Mouse (Mus musculus): Measurements from ENCODE around the gene Glul. TPM values are rescaled to one million over a fixed set of nuclear protein-coding genes. Genes with fewer than 3 reads are reported as not detected.

The Glul gene
- polyA plus RNA-seq, 1 experiment: 115 TPM

DNA sequence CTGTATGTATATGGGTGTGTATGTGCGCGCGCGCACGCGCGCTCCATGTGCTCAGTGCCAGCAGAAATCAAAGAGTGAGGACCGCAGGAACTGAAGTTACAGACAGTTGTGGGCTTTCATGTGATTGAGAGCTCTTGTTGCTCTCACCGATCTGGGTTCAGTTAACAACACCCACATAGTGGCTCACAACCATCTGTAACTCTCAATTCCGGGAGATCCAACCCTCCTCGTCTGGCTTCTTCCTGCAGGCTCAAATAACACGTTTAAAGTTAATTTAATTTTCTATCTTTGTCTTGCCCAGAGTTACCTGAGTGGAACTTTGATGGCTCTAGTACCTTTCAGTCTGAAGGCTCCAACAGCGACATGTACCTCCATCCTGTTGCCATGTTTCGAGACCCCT lies 4.5 kb downstream of the Glul start:
- no peak for TF ChIP-seq CTCF (IDR thresholded peaks at IDR 0.05; ENCODE audit: control insufficient read depth, insufficient read depth, low read length)
- TF ChIP-seq POLR2A (IDR thresholded peaks at IDR 0.05; ENCODE audit: borderline replicate concordance, control insufficient read depth, low read depth, low read length): no peak
- WGBS: 94% methylated on average over 14 of the region's 14 CpGs
- no peak overlapping the region for H3K4me3 ChIP-seq (replicated peaks; ENCODE audit: control insufficient read depth, low read depth, low read length)
- no peaks in the 10 kb centered on the region for H3K4me1 ChIP-seq (ENCODE audit: control insufficient read depth, insufficient read depth, low read length)
- no peak overlapping the region for H3K27ac ChIP-seq (ENCODE audit: control insufficient read depth, insufficient read depth, low read depth, low read length, poor library complexity)

DNA sequence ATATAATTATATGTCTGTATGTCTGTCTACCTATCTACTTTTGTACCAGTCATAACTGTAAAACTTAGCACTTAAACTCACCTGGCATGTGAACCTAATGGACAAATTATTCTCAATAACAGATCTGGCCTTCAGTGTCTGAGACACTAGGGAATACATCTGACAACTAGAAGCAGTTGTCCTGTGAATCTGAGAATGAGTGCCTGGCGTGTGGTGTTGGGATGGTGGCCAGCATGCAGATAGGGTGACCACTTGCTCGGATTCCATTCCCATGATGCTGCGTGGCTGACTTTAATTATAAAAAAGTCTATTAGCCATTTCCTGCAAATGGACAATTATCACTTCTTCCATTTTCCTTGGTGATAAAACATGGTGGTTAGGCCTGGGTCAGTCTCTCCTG lies 6.1 kb downstream of the Glul start:
- 94% methylated on average over 3 of the region's 3 CpGs for WGBS
- Histone ChIP-seq H3K4me1 (ENCODE audit: control insufficient read depth, insufficient read depth, low read length) (peaks cover 2% of the 10 kb centered on the region; the same call in 1 of the 2 replicates), H3K27ac (ENCODE audit: control insufficient read depth, insufficient read depth, low read depth, low read length, poor library complexity) (no peak overlapping the region), H3K4me3 (replicated peaks; ENCODE audit: control insufficient read depth, low read depth, low read length) (no peak overlapping the region)
- TF ChIP-seq POLR2A (IDR thresholded peaks at IDR 0.05; ENCODE audit: borderline replicate concordance, control insufficient read depth, low read depth, low read length) (no peak), CTCF (IDR thresholded peaks at IDR 0.05; ENCODE audit: control insufficient read depth, insufficient read depth, low read length) (no peak)

GRCm38 (mm10) chr1:153908208-153908607 lies 8.5 kb downstream of the Glul start:
- Histone ChIP-seq H3K4me3 (replicated peaks; ENCODE audit: control insufficient read depth, low read depth, low read length) (no peak overlapping the region), H3K4me1 (ENCODE audit: control insufficient read depth, insufficient read depth, low read length) (peaks cover 2% of the 10 kb centered on the region; the same call in 1 of the 2 replicates), H3K27ac (ENCODE audit: control insufficient read depth, insufficient read depth, low read depth, low read length, poor library complexity) (no peak overlapping the region)
- 48% methylated on average over 6 of the region's 6 CpGs for WGBS
- TF ChIP-seq CTCF (IDR thresholded peaks at IDR 0.05; ENCODE audit: control insufficient read depth, insufficient read depth, low read length): no peak
- no peak for TF ChIP-seq POLR2A (IDR thresholded peaks at IDR 0.05; ENCODE audit: borderline replicate concordance, control insufficient read depth, low read depth, low read length)

- WGBS: 70% methylated on average over 4 of the region's 4 CpGs
- Histone ChIP-seq H3K4me1 (ENCODE audit: control insufficient read depth, insufficient read depth, low read length) (peaks cover 2% of the 10 kb centered on the region), H3K4me3 (replicated peaks; ENCODE audit: control insufficient read depth, low read depth, low read length) (no peak overlapping the region), H3K27ac (ENCODE audit: control insufficient read depth, insufficient read depth, low read depth, low read length, poor library complexity) (no peak overlapping the region)
- no peak for TF ChIP-seq POLR2A (IDR thresholded peaks at IDR 0.05; ENCODE audit: borderline replicate concordance, control insufficient read depth, low read depth, low read length)
Measured at GRCm38 (mm10) chr1:153908741-153909140, 9.0 kb downstream of the Glul start.

DNA sequence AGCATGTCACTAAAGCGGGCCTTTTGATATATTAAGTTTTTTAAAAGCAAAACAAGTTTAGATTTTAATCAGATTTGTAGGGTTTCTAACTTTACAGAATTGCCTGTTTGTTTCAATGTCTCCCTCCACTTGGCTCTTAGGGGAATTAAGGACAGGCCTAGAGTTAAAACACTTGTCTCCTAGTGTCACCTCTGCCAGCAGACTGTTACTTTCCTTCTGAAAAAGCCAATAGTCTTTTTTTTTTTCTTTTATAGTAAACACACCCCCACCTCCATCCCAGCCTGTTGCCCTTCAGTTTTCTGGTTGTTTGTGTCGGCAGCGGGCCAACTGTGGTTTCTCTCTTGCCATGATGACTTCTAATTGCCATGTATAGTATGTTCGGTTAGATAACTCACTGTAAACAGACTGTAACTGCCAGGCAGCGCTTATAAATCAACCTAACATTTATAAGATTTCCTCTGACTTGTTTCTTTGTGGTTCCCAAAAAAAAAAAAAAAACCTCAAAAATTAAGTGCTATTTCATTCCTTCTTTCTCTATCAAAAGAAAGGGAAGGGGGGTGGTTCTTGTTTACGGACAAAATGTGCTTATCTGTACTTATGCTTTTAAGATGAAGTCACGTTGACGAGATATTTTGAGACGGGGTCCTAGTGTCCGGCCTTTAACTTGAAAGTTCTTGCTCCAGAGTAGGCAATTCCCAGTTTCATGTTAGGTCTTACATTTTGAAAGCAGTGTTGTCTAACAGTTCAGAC lies 9.6 kb downstream of the Glul start:
- Histone ChIP-seq H3K4me3 (replicated peaks; ENCODE audit: control insufficient read depth, low read depth, low read length) (no peak overlapping the region), H3K27ac (ENCODE audit: control insufficient read depth, insufficient read depth, low read depth, low read length, poor library complexity) (peak overlapping the region; percentile 30; the same call in 1 of the 2 replicates), H3K4me1 (ENCODE audit: control insufficient read depth, insufficient read depth, low read length) (peaks cover 3% of the 10 kb centered on the region)
- TF ChIP-seq CTCF (IDR thresholded peaks at IDR 0.05; ENCODE audit: control insufficient read depth, insufficient read depth, low read length) (no peak), POLR2A (IDR thresholded peaks at IDR 0.05; ENCODE audit: borderline replicate concordance, control insufficient read depth, low read depth, low read length) (no peak)
- 26% methylated on average over 10 of the region's 10 CpGs for WGBS

DNA sequence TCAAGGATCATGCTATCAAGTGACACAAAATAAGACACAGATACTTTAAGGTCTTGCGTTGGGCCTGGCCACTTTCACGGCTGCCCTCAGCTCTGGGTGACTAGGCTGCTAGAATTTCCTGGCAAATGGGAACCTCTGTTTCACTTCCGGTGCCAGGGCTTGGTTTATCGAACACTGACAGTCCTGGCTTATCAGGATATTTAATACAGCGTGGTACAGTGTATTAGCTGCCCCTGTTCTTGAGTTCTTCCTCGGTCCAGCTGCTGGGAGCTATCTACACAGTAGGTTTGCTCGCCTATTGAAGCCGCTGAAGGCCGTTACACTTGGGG lies 10.2 kb downstream of the Glul start:
- H3K27ac ChIP-seq (ENCODE audit: control insufficient read depth, insufficient read depth, low read depth, low read length, poor library complexity): peak overlapping the region; percentile 30; the same call in 1 of the 2 replicates

GRCm38 (mm10) chr1:153910423-153910822 lies 10.7 kb downstream of the Glul start:
- H3K4me1 ChIP-seq (ENCODE audit: control insufficient read depth, insufficient read depth, low read length): peaks cover 3% of the 10 kb centered on the region
- H3K4me3 ChIP-seq (replicated peaks; ENCODE audit: control insufficient read depth, low read depth, low read length): no peak overlapping the region
- 34% methylated on average over 5 of the region's 5 CpGs for WGBS
- H3K27ac ChIP-seq (ENCODE audit: control insufficient read depth, insufficient read depth, low read depth, low read length, poor library complexity): no peak overlapping the region
- no peak for TF ChIP-seq POLR2A (IDR thresholded peaks at IDR 0.05; ENCODE audit: borderline replicate concordance, control insufficient read depth, low read depth, low read length)
- no peak for TF ChIP-seq CTCF (IDR thresholded peaks at IDR 0.05; ENCODE audit: control insufficient read depth, insufficient read depth, low read length)

More for the DNA sequence above, 10.2 kb downstream of the Glul start:
- WGBS: 34% methylated on average over 9 of the region's 9 CpGs
- TF ChIP-seq CTCF (IDR thresholded peaks at IDR 0.05; ENCODE audit: control insufficient read depth, insufficient read depth, low read length) (no peak), POLR2A (IDR thresholded peaks at IDR 0.05; ENCODE audit: borderline replicate concordance, control insufficient read depth, low read depth, low read length) (no peak)
- Histone ChIP-seq H3K4me3 (replicated peaks; ENCODE audit: control insufficient read depth, low read depth, low read length) (no peak overlapping the region), H3K4me1 (ENCODE audit: control insufficient read depth, insufficient read depth, low read length) (peaks cover 3% of the 10 kb centered on the region)

DNA sequence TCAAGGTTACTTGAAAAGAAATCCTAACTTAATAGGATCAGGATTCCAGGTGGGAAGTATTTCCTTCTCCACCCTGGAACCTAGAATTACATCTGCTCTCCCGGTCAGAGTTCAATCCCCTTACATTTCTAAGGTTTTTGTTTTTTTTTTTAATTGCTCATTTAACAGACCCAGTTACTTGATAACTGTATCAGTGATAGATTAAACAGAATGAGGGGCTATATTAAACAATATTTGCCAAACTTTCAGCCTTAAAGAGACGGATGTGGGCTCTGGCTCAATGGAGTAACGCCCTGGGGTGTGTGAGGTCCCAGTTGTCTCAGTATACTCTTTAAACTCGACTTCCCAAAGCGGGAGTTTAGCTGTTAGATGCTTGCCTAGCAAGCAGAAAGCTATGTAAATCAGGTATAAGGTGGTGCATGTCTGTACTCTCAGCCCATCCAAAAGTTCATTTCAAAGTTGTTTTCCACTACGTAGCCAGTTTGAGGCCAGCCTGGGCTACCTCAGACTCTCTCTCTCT lies 11.6 kb downstream of the Glul start:
- Histone ChIP-seq H3K4me1 (ENCODE audit: control insufficient read depth, insufficient read depth, low read length) (peaks cover 3% of the 10 kb centered on the region), H3K27ac (ENCODE audit: control insufficient read depth, insufficient read depth, low read depth, low read length, poor library complexity) (no peak overlapping the region), H3K4me3 (replicated peaks; ENCODE audit: control insufficient read depth, low read depth, low read length) (no peak overlapping the region)
- no peak for TF ChIP-seq POLR2A (IDR thresholded peaks at IDR 0.05; ENCODE audit: borderline replicate concordance, control insufficient read depth, low read depth, low read length)
- no peak for TF ChIP-seq CTCF (IDR thresholded peaks at IDR 0.05; ENCODE audit: control insufficient read depth, insufficient read depth, low read length)
- WGBS: 82% methylated on average over 6 of the region's 6 CpGs

All from bone marrow, adult 2 months (tissue).